Mouse (Mus musculus) limb, embryonic 10.5 days (tissue): Measurements from ENCODE around the gene Mettl25. TPM values are rescaled to one million over a fixed set of nuclear protein-coding genes. Genes with fewer than 3 reads are reported as not detected.
A peak's percentile ranks its signal among the peaks of the same experiment; 100 is the strongest.

Experiments used
- DNase-seq: peaks from one replicate; pipeline ENCODE4 v3.0.0-alpha.2; 2017; ENCODE audit warnings: low spot score
- H3K27ac ChIP-seq: fragments of 300-500 bp; sonication (generic); 2 replicates; pipeline ENCODE4 v1.5.1; 2016; ENCODE audit warnings: mild to moderate bottlenecking
- H3K27me3 ChIP-seq: fragments of 300-500 bp; sonication (generic); 2 replicates; pipeline ENCODE4 v1.6.1; 2016; ENCODE audit warnings: low read depth, mild to moderate bottlenecking; ENCODE audit not compliant: poor library complexity, severe bottlenecking
- H3K36me3 ChIP-seq: fragments of 300-500 bp; sonication (generic); 2 replicates; pipeline ENCODE4 v1.6.1; 2016; ENCODE audit warnings: mild to moderate bottlenecking, moderate library complexity
- H3K4me1 ChIP-seq: fragments of 300-500 bp; sonication (generic); 2 replicates; pipeline ENCODE4 v1.6.1; 2016
- H3K4me3 ChIP-seq: fragments of 300-500 bp; sonication (generic); 2 replicates; pipeline ENCODE4 v1.5.1; 2016; ENCODE audit warnings: mild to moderate bottlenecking, moderate library complexity
- H3K9me3 ChIP-seq: fragments of 300-500 bp; sonication (generic); replicated peaks from 2 replicates; pipeline ENCODE4 v1.6.1; 2016; ENCODE audit warnings: mild to moderate bottlenecking
- WGBS: fragments of 180-500 bp; shearing (Covaris S2); methylation state at CpG from one replicate; pipeline ENCODE4 v1.1.7; 2016; 5-methylcytosine and 5-hydroxymethylcytosine counted together
- polyA plus RNA-seq: library from polyadenylated mRNA; unstranded; fragments of >200 nt; fragmentation: Nextera tagmentation; extraction: Ambion mirVana; gene quantifications from 2 replicates; pipeline ENCODE4 v1.2.1, GENCODE M21; 2016

The Mettl25 gene
- polyA plus RNA-seq, 1 experiment from 2014 or later, result 13.2 TPM

GRCm38 (mm10) chr10:105793776-105794552 lies 47.2 kb downstream of the Mettl25 start:
- Histone ChIP-seq H3K4me3 (no peak overlapping the region), H3K9me3 (no peaks in the 10 kb centered on the region), H3K27ac (no peak overlapping the region), H3K4me1 (peaks cover 17% of the 10 kb centered on the region), H3K36me3 (peaks cover 7% of the 10 kb centered on the region; the same call in 1 of the 2 replicates), H3K27me3 (no peaks in the 10 kb centered on the region)
- no peak for DNase-seq
- WGBS, result 73% methylated on average over 15 of the region's 15 CpGs

GRCm38 (mm10) chr10:105788744-105789486 lies 52.3 kb downstream of the Mettl25 start:
- H3K4me3 ChIP-seq, result no peak overlapping the region
- H3K4me1 ChIP-seq, result peaks cover 2% of the 10 kb centered on the region; the same call in 1 of the 2 replicates
- WGBS, result 93% methylated on average over 17 of the region's 17 CpGs
- H3K36me3 ChIP-seq, result no peaks in the 10 kb centered on the region
- H3K9me3 ChIP-seq, result no peaks in the 10 kb centered on the region
- no peaks in the 10 kb centered on the region for H3K27me3 ChIP-seq
- H3K27ac ChIP-seq, result no peak overlapping the region
- DNase-seq, result no peak

- H3K27me3 ChIP-seq, result no peaks in the 10 kb centered on the region
- 95% methylated on average over 8 of the region's 8 CpGs for WGBS
- no peak overlapping the region for H3K27ac ChIP-seq
- H3K9me3 ChIP-seq, result no peaks in the 10 kb centered on the region
- no peak overlapping the region for H3K4me3 ChIP-seq
- H3K4me1 ChIP-seq, result no peaks in the 10 kb centered on the region
- no peak for DNase-seq
- H3K36me3 ChIP-seq, result no peaks in the 10 kb centered on the region
Measured at GRCm38 (mm10) chr10:105783766-105784165, 57.4 kb downstream of the Mettl25 start.

GRCm38 (mm10) chr10:105774382-105774781 lies 66.8 kb downstream of the Mettl25 start:
- no peaks in the 10 kb centered on the region for H3K9me3 ChIP-seq
- no peak overlapping the region for H3K4me3 ChIP-seq
- 22% methylated on average over 6 of the region's 6 CpGs for WGBS
- peak; percentile 70 for DNase-seq
- H3K36me3 ChIP-seq, result no peaks in the 10 kb centered on the region
- no peaks in the 10 kb centered on the region for H3K4me1 ChIP-seq
- H3K27ac ChIP-seq, result no peak overlapping the region
- H3K27me3 ChIP-seq, result no peaks in the 10 kb centered on the region

GRCm38 (mm10) chr10:105772821-105773302 lies 68.3 kb downstream of the Mettl25 start:
- Histone ChIP-seq H3K9me3 (no peaks in the 10 kb centered on the region), H3K4me3 (no peak overlapping the region), H3K36me3 (no peaks in the 10 kb centered on the region), H3K27ac (no peak overlapping the region), H3K27me3 (no peaks in the 10 kb centered on the region), H3K4me1 (no peaks in the 10 kb centered on the region)
- 91% methylated on average over 9 of the region's 9 CpGs for WGBS
- no peak for DNase-seq

- no peaks in the 10 kb centered on the region for H3K36me3 ChIP-seq
- H3K4me3 ChIP-seq, result no peak overlapping the region
- H3K9me3 ChIP-seq, result no peaks in the 10 kb centered on the region
- no peaks in the 10 kb centered on the region for H3K27me3 ChIP-seq
- DNase-seq, result no peak
- WGBS, result 91% methylated on average over 2 of the region's 2 CpGs
- H3K27ac ChIP-seq, result no peak overlapping the region
- H3K4me1 ChIP-seq, result no peaks in the 10 kb centered on the region
Measured at GRCm38 (mm10) chr10:105763959-105764358, 77.2 kb downstream of the Mettl25 start.

- Histone ChIP-seq H3K27ac (no peak overlapping the region), H3K9me3 (no peaks in the 10 kb centered on the region), H3K27me3 (no peaks in the 10 kb centered on the region), H3K4me3 (no peak overlapping the region), H3K36me3 (no peaks in the 10 kb centered on the region), H3K4me1 (no peaks in the 10 kb centered on the region)
- 77% methylated on average over 2 of the region's 2 CpGs for WGBS
- DNase-seq, result no peak
Measured at GRCm38 (mm10) chr10:105760460-105760859, 80.7 kb downstream of the Mettl25 start.

- Histone ChIP-seq H3K27ac (no peak overlapping the region), H3K36me3 (no peaks in the 10 kb centered on the region), H3K9me3 (no peaks in the 10 kb centered on the region), H3K4me3 (no peak overlapping the region), H3K27me3 (no peaks in the 10 kb centered on the region), H3K4me1 (no peaks in the 10 kb centered on the region)
- WGBS, result 85% methylated on average over 7 of the region's 7 CpGs
- no peak for DNase-seq
Measured at GRCm38 (mm10) chr10:105760046-105760445, 81.1 kb downstream of the Mettl25 start.

GRCm38 (mm10) chr10:105753831-105754605 lies 87.2 kb downstream of the Mettl25 start:
- Histone ChIP-seq H3K9me3 (no peaks in the 10 kb centered on the region), H3K27ac (no peak overlapping the region), H3K4me1 (no peaks in the 10 kb centered on the region), H3K36me3 (no peaks in the 10 kb centered on the region), H3K27me3 (no peaks in the 10 kb centered on the region), H3K4me3 (no peak overlapping the region)
- WGBS, result 81% methylated on average over 5 of the region's 5 CpGs
- DNase-seq, result no peak

- Histone ChIP-seq H3K4me3 (no peak overlapping the region), H3K4me1 (no peaks in the 10 kb centered on the region), H3K9me3 (no peaks in the 10 kb centered on the region), H3K36me3 (no peaks in the 10 kb centered on the region), H3K27ac (no peak overlapping the region), H3K27me3 (no peaks in the 10 kb centered on the region)
- 84% methylated on average over 1 of the region's 1 CpGs for WGBS
- no peak for DNase-seq
Measured at GRCm38 (mm10) chr10:105746019-105746418, 95.2 kb downstream of the Mettl25 start.

- H3K4me1 ChIP-seq, result no peaks in the 10 kb centered on the region
- no peak overlapping the region for H3K4me3 ChIP-seq
- DNase-seq, result no peak
- H3K36me3 ChIP-seq, result no peaks in the 10 kb centered on the region
- 73% methylated on average over 6 of the region's 6 CpGs for WGBS
- H3K27me3 ChIP-seq, result no peaks in the 10 kb centered on the region
- no peak overlapping the region for H3K27ac ChIP-seq
- no peaks in the 10 kb centered on the region for H3K9me3 ChIP-seq
Measured at GRCm38 (mm10) chr10:105741736-105742135, 99.4 kb downstream of the Mettl25 start.

GRCm38 (mm10) chr10:105738942-105739341 lies 102.2 kb downstream of the Mettl25 start:
- Histone ChIP-seq H3K9me3 (no peaks in the 10 kb centered on the region), H3K4me1 (no peaks in the 10 kb centered on the region), H3K27me3 (no peaks in the 10 kb centered on the region), H3K4me3 (no peak overlapping the region), H3K27ac (no peak overlapping the region), H3K36me3 (no peaks in the 10 kb centered on the region)
- no peak for DNase-seq
- WGBS, result 79% methylated on average over 5 of the region's 5 CpGs
